Mouse (Mus musculus) spleen, adult 18-20 months (tissue): ENCODE measurements around the gene Mrgprh.

Experiments
- DNase-seq, 2 experiments: peaks; one replicate each; pipeline ENCODE4 v3.0.0; 2022; ENCODE audit warnings: mixed read lengths in 2 of 2

The Mrgprh gene

GRCm38 (mm10) chr17:12875734-12876133 lies at the start of gene Mrgprh:
Gene Mrgprh, plus strand, starts transcription at chr17:12876034.
- no peak for DNase-seq

- DNase-seq = no peak
Measured at GRCm38 (mm10) chr17:12830351-12830750, 45.5 kb upstream of the Mrgprh start.

DNA sequence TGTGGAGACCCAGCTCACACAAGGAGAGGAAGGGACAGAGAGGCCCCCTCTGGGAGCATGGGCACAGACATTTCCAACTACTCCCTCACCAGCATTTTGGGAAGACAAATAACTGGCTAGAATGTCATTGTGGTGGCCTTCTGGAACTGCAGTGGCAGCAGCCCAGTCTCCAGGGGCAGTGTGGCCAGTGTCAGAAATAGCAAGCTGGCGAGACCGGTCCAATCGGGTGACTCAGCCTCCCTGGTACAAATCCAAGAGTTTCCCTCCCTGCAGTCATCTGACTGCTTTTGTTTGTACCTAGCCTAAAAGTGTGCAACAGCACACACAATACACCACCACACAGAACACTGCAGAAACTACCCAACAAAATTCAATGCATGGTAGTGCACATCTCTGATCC lies 43.6 kb upstream of the Mrgprh start:
- DNase-seq = no peak

- no peak for DNase-seq
Measured at GRCm38 (mm10) chr17:12832657-12833056, 43.2 kb upstream of the Mrgprh start.

DNA sequence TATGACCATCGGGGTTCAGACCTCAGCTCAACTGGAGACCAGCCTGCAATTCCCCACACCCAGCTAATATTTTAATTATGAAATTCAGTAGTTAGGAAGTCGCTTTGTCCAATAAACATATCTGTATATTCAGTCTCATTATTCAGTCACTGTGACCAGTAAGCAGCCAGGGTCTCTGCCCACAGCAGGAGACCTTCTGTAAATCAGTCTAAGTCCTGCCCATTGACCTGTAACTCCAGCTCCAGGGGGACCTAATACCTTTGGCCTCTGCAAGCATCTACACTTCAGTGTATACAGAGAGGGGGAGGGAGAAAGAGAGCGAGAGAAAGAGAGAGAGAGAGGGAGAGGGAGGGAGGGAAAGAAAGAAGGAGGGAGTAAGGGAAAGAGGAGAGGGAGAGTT lies 41.5 kb upstream of the Mrgprh start:
- DNase-seq = no peak

GRCm38 (mm10) chr17:12834826-12835225 lies 41.0 kb upstream of the Mrgprh start:
- no peak for DNase-seq

GRCm38 (mm10) chr17:12835738-12836137 lies 40.1 kb upstream of the Mrgprh start:
- DNase-seq = no peak

GRCm38 (mm10) chr17:12839475-12840267 lies 36.2 kb upstream of the Mrgprh start:
- no peak for DNase-seq

- no peak for DNase-seq
Measured at GRCm38 (mm10) chr17:12843826-12844225, 32.0 kb upstream of the Mrgprh start.

- no peak for DNase-seq
Measured at GRCm38 (mm10) chr17:12844540-12844939, 31.3 kb upstream of the Mrgprh start.

GRCm38 (mm10) chr17:12845862-12846261 lies 30.0 kb upstream of the Mrgprh start:
- no peak for DNase-seq

- no peak for DNase-seq
Measured at GRCm38 (mm10) chr17:12846474-12846873, 29.4 kb upstream of the Mrgprh start.

GRCm38 (mm10) chr17:12847736-12848135 lies 28.1 kb upstream of the Mrgprh start:
- no peak for DNase-seq

DNA sequence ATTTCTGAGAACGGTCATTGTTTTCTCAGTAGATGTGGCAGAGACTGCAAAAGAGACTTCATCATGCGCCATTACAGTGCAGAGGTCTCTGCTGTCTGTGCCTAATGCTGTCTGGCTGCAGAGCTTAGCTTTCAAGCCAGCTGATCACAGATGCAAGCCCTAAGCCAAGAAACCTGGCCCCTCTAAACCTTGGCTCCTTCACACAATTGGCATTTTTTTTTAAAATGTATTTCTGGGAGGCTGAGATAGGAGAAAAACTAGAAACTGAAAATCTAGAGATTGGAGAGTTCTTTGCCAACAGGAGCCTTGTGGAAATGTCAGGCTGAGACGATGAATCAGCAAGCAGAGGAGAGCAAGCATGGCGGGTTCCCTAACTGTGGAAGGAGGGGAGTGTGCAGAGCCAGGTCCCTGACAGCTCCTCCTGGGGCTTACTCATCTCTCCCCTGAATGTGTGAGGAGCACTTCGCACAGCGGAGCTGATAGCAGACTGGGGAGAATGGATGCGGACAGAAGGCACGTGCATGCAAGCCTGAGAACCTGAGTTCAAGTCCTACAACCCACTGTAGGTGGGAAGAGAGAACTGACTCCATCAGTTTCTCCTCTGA lies 26.0 kb upstream of the Mrgprh start:
- no peak for DNase-seq

DNA sequence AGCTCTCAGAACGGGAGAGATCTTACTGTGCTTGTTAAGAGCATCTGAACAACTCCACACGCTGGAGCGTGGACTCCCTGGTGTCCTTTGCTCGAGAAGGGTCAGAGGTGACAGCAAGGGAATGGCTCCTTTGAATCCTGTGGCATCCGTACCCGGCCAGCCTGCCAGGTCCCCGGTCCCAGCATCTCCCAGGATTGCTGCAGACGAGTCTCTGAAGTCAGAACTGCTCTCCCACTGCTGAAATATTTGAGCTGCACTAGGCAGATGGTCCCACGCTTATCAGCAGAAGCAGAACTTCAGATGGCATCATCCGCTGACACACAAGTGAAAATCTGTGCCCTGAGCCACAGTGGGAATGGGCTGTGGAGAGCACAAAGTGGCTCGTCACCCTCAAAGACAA lies 24.1 kb upstream of the Mrgprh start:
- DNase-seq = no peak

GRCm38 (mm10) chr17:12853821-12854220 lies 22.0 kb upstream of the Mrgprh start:
- DNase-seq = no peak

DNA sequence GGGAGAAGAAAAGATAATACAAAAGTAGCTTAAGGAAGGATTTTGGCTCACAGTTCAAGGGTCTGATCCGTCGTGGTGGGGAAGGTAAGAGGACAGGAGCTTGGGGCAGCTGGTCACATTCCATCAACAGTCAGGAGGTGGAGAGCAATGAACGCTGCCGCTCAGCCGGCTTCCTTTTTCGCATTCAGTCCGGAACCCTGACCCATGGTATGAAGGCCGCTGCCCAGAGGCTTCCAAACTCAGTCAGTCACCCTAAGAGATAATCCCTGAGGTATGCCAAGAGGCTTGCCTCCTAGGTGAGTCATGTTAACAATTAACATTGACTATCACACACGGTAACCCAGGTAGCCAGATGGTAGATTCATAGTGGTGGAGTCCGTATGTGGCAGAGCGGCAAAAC lies 21.4 kb upstream of the Mrgprh start:
- no peak for DNase-seq

- DNase-seq = no peak
Measured at GRCm38 (mm10) chr17:12857395-12857794, 18.4 kb upstream of the Mrgprh start.

DNA sequence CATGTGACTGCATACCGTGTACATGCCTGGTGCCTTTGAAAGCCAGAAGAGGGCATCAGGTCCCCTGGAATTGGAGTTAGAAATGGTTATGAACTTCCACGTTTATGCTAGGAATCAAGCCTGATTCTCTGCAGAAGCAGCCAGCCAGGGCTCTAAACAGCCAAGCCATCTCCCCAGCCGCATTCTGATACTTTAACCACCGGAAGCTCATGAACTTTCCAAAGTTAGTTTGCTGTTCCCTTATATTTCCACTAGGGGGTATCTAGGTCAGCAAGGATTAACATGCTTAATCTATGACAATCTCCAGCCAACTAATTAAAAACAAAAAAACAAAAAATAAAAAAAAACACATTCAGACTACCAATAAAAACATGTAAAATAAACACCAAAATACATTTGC lies 17.8 kb upstream of the Mrgprh start:
- peak in 1 of 2 experiments; percentile 15 for DNase-seq

DNA sequence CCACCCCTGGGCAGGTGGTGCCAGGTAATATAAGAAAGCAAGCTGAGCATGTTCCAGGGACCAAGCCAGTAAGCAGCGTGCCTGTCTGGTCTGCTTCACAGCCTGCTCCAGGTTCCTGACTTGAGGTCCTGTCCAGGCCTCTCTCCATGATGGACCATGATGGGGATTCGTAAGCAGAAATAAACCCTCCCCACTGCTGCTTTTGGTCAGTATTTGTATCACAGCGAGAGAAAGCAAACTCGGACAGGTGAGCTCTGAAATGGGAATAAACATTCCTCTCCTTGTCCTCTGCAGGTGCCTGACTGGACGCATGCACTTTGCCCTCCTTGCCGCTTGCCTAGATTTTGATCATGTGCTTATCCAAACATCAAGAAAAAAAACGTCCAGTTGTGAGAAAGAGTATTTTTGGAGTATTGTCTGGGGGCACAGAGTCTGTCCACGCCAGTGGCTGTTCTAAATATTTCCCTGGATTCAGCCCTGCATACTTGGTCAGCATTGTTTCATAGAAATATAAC lies 16.8 kb upstream of the Mrgprh start:
- DNase-seq = no peak

GRCm38 (mm10) chr17:12864111-12864510 lies 11.7 kb upstream of the Mrgprh start:
- DNase-seq = no peak

GRCm38 (mm10) chr17:12865407-12865806 lies 10.4 kb upstream of the Mrgprh start:
- no peak for DNase-seq

DNA sequence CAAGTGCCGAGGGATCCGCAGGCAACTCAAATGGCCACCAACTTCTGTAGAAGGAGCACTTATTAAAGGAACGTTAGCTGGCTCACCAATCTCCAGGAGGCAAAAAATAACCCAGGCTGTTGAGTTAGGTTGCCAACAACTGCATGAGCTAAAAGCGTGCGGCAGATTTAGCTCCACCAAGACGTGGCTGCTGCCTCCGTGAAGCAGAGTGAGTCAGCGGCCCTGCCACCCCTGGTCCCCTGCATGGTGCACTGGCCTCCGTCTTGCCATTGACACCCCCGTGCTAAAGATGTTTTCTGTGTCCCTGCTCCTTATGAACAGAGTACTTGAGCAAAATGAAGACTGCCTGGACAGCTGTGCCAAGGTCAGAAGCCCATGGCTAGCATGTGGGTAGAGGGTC lies 9.0 kb upstream of the Mrgprh start:
- no peak for DNase-seq

GRCm38 (mm10) chr17:12868043-12868442 lies 7.8 kb upstream of the Mrgprh start, which contains the start of gene Mas1:
Gene Mas1, minus strand, starts transcription at chr17:12868143.
- DNase-seq = no peak
